Mouse (Mus musculus): Measurements from ENCODE around the gene Ubxn11. TPM values are rescaled to one million over a fixed set of nuclear protein-coding genes. Genes with fewer than 3 reads are reported as not detected.

Gene Ubxn11
- total and polyA plus RNA-seq, 2 experiments: 0.09 to 0.66 TPM

DNA sequence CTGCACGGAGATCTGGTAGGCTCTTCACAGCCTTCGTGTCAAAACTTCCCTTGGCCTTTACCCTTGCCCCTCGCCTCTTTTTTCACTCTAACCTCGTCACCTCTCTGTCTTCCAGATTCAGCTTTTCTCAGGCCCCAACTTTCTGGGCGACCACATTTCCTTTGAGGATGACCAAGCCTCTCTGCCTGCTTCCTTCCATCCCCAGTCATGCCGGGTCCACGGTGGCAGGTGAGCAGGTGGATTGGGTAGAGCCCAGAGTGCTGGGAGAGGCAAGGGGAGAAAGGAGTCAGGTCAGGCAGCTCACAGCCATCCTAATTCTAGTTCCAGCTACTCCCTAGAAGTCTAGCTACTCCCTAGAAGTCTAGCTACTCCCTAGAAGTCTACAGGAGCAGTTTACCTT lies 19.9 kb upstream of the Ubxn11 start:
- TF ChIP-seq CTCF (IDR thresholded peaks at IDR 0.05; ENCODE audit: low read depth, low read length) (no peak), POLR2A (IDR thresholded peaks at IDR 0.05; ENCODE audit: extremely low read depth, insufficient read depth, low read length) (no peak)
- DNase-seq (ENCODE audit: extremely low read depth, low read depth, low spot score): no peak
- no peaks in the 10 kb centered on the region for H3K79me2 ChIP-seq (ENCODE audit: control insufficient read depth, insufficient read depth, low read length)
- 21% methylated on average over 7 of the region's 7 CpGs for WGBS
- no peak overlapping the region for H3K9ac ChIP-seq (ENCODE audit: low read depth, low read length)
- peaks cover 3% of the 10 kb centered on the region; the same call in 1 of the 2 replicates for H3K27me3 ChIP-seq (ENCODE audit: control insufficient read depth, insufficient read depth, low read length)
- no peaks in the 10 kb centered on the region for H3K36me3 ChIP-seq (ENCODE audit: control insufficient read depth, insufficient read depth, low read length)
- H3K4me3 ChIP-seq (ENCODE audit: insufficient read depth, low read depth, low read length): no peak overlapping the region
- H3K4me1 ChIP-seq (ENCODE audit: control insufficient read depth, insufficient read depth, low read length): no peaks in the 10 kb centered on the region
- H3K27ac ChIP-seq (replicated peaks; ENCODE audit: insufficient read depth, low read depth, low read length): no peak overlapping the region

DNA sequence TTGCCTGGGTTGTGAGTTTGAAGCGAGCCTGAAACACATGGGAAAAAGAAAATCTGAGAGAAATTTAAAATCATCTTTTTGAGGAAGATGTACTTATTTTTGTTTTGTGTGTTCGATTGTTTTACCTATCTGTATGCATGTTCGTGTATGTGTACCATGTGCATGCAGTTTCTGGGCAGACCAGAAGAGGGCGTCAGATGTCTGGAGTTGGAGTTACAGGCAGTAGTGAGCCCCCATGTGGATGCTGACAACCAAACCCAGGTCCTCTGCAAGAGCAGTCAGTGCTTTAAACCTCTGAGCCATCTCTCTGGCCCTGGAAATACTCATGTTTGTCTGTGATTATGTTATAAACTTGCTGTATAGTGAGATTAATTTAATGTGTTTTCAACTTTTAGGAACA lies 17.4 kb upstream of the Ubxn11 start:
- no peak for TF ChIP-seq CTCF (IDR thresholded peaks at IDR 0.05; ENCODE audit: low read depth, low read length)
- no peak for TF ChIP-seq POLR2A (IDR thresholded peaks at IDR 0.05; ENCODE audit: extremely low read depth, insufficient read depth, low read length)
- Histone ChIP-seq H3K4me3 (ENCODE audit: insufficient read depth, low read depth, low read length) (no peak overlapping the region), H3K9ac (ENCODE audit: low read depth, low read length) (no peak overlapping the region), H3K36me3 (ENCODE audit: control insufficient read depth, insufficient read depth, low read length) (no peaks in the 10 kb centered on the region), H3K79me2 (ENCODE audit: control insufficient read depth, insufficient read depth, low read length) (no peaks in the 10 kb centered on the region), H3K27ac (replicated peaks; ENCODE audit: insufficient read depth, low read depth, low read length) (no peak overlapping the region), H3K4me1 (ENCODE audit: control insufficient read depth, insufficient read depth, low read length) (no peaks in the 10 kb centered on the region), H3K27me3 (ENCODE audit: control insufficient read depth, insufficient read depth, low read length) (peaks cover 3% of the 10 kb centered on the region; the same call in 1 of the 2 replicates)
- DNase-seq (ENCODE audit: extremely low read depth, low read depth, low spot score): no peak
- WGBS: 88% methylated on average over 4 of the region's 4 CpGs

DNA sequence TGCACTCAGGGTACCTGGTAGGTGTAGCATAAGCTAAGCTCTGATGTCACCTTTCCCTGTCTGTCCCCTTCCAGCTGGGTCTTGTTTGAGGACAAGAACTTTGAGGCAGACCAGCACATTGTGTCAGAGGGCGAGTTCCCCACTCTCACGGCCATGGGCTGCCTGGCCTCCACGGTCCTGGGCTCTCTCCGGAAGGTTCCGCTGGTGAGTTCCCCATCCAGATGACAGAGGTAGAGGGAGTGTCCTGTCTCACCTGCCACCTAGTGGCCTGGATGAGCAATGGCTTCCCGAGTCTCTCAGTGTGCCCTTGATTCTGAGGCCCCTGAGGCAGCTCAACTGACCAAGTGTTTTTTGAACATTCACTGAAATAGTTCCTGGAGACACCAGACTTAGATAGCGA lies 15.0 kb upstream of the Ubxn11 start:
- no peaks in the 10 kb centered on the region for H3K4me1 ChIP-seq (ENCODE audit: control insufficient read depth, insufficient read depth, low read length)
- no peak for DNase-seq (ENCODE audit: extremely low read depth, low read depth, low spot score)
- H3K36me3 ChIP-seq (ENCODE audit: control insufficient read depth, insufficient read depth, low read length): no peaks in the 10 kb centered on the region
- 22% methylated on average over 7 of the region's 7 CpGs for WGBS
- no peak overlapping the region for H3K4me3 ChIP-seq (ENCODE audit: insufficient read depth, low read depth, low read length)
- no peak overlapping the region for H3K9ac ChIP-seq (ENCODE audit: low read depth, low read length)
- TF ChIP-seq CTCF (IDR thresholded peaks at IDR 0.05; ENCODE audit: low read depth, low read length): peak; percentile 84
- no peak for TF ChIP-seq POLR2A (IDR thresholded peaks at IDR 0.05; ENCODE audit: extremely low read depth, insufficient read depth, low read length)
- H3K79me2 ChIP-seq (ENCODE audit: control insufficient read depth, insufficient read depth, low read length): no peaks in the 10 kb centered on the region
- no peak overlapping the region for H3K27ac ChIP-seq (replicated peaks; ENCODE audit: insufficient read depth, low read depth, low read length)
- no peaks in the 10 kb centered on the region for H3K27me3 ChIP-seq (ENCODE audit: control insufficient read depth, insufficient read depth, low read length)

DNA sequence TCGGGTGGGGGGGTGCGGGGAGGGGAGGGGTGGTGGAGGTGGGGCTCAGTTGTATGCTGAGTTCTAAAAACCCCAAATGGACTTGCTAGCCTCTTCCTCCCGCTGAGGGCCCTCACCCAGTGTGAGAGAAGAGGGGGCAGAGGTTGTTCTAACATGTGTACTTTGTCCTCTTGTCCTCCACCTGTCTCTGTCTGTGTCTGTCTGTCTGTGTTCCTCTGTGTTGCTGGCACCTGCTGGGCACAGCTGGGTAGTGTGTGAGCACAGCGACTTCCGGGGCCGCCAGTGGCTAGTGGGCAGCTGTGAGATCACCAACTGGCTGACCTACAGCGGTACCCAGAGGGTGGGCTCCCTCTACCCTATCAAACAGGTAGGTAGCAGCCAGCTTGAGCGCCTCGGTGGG lies 13.3 kb upstream of the Ubxn11 start:
- whole genome bisulfite sequencing: 67% methylated on average over 9 of the region's 9 CpGs
- DNase-seq (ENCODE audit: extremely low read depth, low read depth, low spot score): no peak
- Histone ChIP-seq H3K4me3 (ENCODE audit: insufficient read depth, low read depth, low read length) (no peak overlapping the region), H3K36me3 (ENCODE audit: control insufficient read depth, insufficient read depth, low read length) (no peaks in the 10 kb centered on the region), H3K27ac (replicated peaks; ENCODE audit: insufficient read depth, low read depth, low read length) (no peak overlapping the region), H3K4me1 (ENCODE audit: control insufficient read depth, insufficient read depth, low read length) (no peaks in the 10 kb centered on the region), H3K79me2 (ENCODE audit: control insufficient read depth, insufficient read depth, low read length) (no peaks in the 10 kb centered on the region), H3K27me3 (ENCODE audit: control insufficient read depth, insufficient read depth, low read length) (no peaks in the 10 kb centered on the region), H3K9ac (ENCODE audit: low read depth, low read length) (no peak overlapping the region)
- TF ChIP-seq POLR2A (IDR thresholded peaks at IDR 0.05; ENCODE audit: extremely low read depth, insufficient read depth, low read length) (no peak), CTCF (IDR thresholded peaks at IDR 0.05; ENCODE audit: low read depth, low read length) (no peak)

DNA sequence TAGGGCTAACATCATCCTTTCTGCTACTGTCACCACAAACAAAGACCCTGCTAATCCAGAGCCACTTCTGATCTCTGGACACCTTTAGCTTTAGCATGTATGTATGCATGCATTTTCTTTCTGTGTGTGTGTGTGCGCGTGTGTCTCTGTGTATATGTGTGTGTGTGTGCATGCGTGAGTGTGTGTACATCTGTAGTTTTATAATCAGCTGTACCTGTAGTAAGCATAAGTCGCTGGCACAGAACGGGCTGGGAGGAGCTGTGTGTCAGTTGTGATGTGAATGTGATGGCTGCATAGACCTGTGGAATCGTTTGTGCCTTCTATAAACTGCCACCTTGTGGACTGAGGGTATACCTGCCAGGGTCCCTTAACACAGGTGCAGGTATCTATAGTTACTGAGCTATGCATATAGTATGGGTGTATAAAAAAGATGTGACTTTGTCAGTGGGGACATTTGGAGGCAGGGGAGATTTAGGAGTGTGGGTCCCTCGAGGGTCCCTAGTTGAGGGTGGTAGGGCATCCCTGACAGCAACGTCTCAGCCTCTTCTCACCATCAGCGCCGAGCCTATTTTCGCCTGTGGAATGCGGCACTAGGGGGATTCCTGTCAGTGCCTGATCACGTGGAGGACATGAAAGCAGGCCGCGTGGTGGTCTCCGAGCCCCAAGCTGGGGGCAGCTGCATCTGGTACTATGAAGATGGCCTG lies 11.7 kb upstream of the Ubxn11 start:
- H3K4me1 ChIP-seq (ENCODE audit: control insufficient read depth, insufficient read depth, low read length): no peaks in the 10 kb centered on the region
- H3K79me2 ChIP-seq (ENCODE audit: control insufficient read depth, insufficient read depth, low read length): no peaks in the 10 kb centered on the region
- no peak overlapping the region for H3K27ac ChIP-seq (replicated peaks; ENCODE audit: insufficient read depth, low read depth, low read length)
- WGBS: 86% methylated on average over 16 of the region's 16 CpGs
- no peak for DNase-seq (ENCODE audit: extremely low read depth, low read depth, low spot score)
- H3K9ac ChIP-seq (ENCODE audit: low read depth, low read length): no peak overlapping the region
- H3K36me3 ChIP-seq (ENCODE audit: control insufficient read depth, insufficient read depth, low read length): no peaks in the 10 kb centered on the region
- H3K27me3 ChIP-seq (ENCODE audit: control insufficient read depth, insufficient read depth, low read length): no peaks in the 10 kb centered on the region
- H3K4me3 ChIP-seq (ENCODE audit: insufficient read depth, low read depth, low read length): no peak overlapping the region
- no peak for TF ChIP-seq POLR2A (IDR thresholded peaks at IDR 0.05; ENCODE audit: extremely low read depth, insufficient read depth, low read length)
- no peak for TF ChIP-seq CTCF (IDR thresholded peaks at IDR 0.05; ENCODE audit: low read depth, low read length)

DNA sequence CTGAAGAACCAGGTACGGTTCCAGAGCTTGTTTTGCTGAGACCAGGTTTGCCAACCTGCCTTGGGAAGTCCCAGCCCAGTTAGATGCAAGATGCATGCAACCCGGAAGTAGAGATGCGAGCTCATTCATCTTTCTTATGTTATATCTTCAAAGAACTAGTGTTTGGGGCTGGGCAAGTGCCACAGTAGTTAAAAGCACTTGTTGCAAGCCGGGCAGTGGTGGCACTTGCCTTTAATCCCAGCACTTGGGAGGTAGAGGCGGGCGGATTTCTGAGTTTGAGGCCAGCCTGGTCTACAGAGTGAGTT lies 11.2 kb upstream of the Ubxn11 start:
- 86% methylated on average over 6 of the region's 6 CpGs for WGBS
- TF ChIP-seq CTCF (IDR thresholded peaks at IDR 0.05; ENCODE audit: low read depth, low read length) (no peak), POLR2A (IDR thresholded peaks at IDR 0.05; ENCODE audit: extremely low read depth, insufficient read depth, low read length) (no peak)
- Histone ChIP-seq H3K27ac (replicated peaks; ENCODE audit: insufficient read depth, low read depth, low read length) (no peak overlapping the region), H3K4me1 (ENCODE audit: control insufficient read depth, insufficient read depth, low read length) (no peaks in the 10 kb centered on the region), H3K36me3 (ENCODE audit: control insufficient read depth, insufficient read depth, low read length) (no peaks in the 10 kb centered on the region), H3K9ac (ENCODE audit: low read depth, low read length) (no peak overlapping the region), H3K4me3 (ENCODE audit: insufficient read depth, low read depth, low read length) (no peak overlapping the region), H3K79me2 (ENCODE audit: control insufficient read depth, insufficient read depth, low read length) (no peaks in the 10 kb centered on the region), H3K27me3 (ENCODE audit: control insufficient read depth, insufficient read depth, low read length) (no peaks in the 10 kb centered on the region)
- no peak for DNase-seq (ENCODE audit: extremely low read depth, low read depth, low spot score)
